Mouse (Mus musculus) adrenal gland, postnatal 10 days (tissue): ENCODE data around the gene Slc22a29. TPM values are rescaled to one million over a fixed set of nuclear protein-coding genes. Genes with fewer than 3 reads are reported as not detected.
"Not testable (repeated sequence)": the region's sequence is repeated elsewhere in the genome, so short reads cannot be mapped to it uniquely, and the experiment has no call there.

ENCODE experiments used
- DNase-seq: peaks from one replicate; pipeline ENCODE4 v3.0.0; 2021; ENCODE audit warnings: mixed read lengths
- long read RNA-seq, 2 experiments: library from polyadenylated mRNA; stranded (forward); transcript quantifications; one replicate each; pipeline ENCODE4 v2.0.0; 2021
- total RNA-seq, 2 experiments: library from RNA; stranded (reverse); gene quantifications; 2 replicates each; pipeline ENCODE4 v1.2.3; 2021

Slc22a29 gene
- total RNA-seq, result 1 to 10 TPM in 1 of 2 experiments, under 1 TPM in 1; 0.45 to 1.5 TPM
- long read RNA-seq, experiment 1, partial matches to known transcripts, result 1 of 1 reads
- long read RNA-seq, experiment 1, other reads (novel, unspliced or antisense), result 0 of 1 reads
- long read RNA-seq, experiment 2, partial matches to known transcripts, result 1 of 3 reads
- long read RNA-seq, experiment 2, other reads (novel, unspliced or antisense), result 2 of 3 reads

DNA sequence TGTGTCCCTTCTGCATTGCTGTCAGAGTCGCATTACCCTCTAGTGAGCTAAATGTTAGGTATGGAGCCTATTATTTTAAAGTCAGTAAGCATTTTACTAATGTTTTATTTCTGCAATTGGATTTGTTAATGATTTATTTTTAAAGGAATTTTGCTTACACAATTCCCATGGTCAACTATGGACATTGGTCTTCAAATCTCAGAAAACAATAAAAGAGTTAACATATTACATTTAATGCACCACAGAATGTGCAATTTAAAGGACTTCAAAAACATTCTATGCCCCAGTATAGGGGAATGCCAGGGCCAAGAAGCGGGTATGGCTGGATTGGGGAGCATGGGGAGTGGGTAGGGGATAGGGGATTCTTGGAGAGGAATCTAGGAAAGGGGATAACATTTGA lies at the start of gene Slc22a29:
Gene Slc22a29, minus strand, starts transcription at position 101 of the 400 bp plus-strand sequence.
- no peak for DNase-seq

DNA sequence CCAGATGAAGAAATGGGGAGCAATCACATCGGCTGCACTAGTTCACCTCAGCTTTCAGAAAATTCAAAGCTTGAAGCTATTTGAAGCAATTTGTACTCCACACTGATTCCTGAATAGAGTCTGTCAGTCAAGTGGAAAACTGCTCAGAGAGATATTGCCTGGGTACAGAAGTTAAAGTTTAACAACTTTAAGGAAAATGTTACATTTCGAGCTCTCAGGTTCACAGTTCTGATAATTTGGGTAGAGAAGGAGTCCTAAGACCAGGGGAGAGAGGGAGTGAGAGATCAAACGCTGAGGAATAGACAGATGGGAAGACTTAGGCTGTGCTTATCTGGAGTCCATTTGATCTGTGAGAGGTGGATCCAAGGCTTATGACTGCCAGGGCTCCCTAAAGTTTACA lies 46.6 kb upstream of the Slc22a29 start:
- DNase-seq, result no peak

DNA sequence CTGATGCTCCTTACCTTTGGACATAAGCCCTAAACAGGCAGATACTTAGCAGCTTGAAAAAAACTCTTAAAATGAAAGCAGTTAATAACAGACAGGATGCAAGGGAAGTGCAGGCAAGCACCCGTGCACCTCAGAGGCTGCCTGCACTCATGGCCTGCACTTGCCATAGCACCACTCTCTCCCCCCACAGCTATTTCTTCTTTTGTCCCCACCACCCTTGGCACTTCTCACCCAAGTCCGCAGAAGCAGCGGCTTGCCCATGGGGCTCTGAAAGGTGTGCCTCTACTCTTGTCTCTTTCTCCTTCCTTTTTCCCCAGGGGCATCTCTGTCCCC lies 34.0 kb upstream of the Slc22a29 start:
- no peak for DNase-seq

DNA sequence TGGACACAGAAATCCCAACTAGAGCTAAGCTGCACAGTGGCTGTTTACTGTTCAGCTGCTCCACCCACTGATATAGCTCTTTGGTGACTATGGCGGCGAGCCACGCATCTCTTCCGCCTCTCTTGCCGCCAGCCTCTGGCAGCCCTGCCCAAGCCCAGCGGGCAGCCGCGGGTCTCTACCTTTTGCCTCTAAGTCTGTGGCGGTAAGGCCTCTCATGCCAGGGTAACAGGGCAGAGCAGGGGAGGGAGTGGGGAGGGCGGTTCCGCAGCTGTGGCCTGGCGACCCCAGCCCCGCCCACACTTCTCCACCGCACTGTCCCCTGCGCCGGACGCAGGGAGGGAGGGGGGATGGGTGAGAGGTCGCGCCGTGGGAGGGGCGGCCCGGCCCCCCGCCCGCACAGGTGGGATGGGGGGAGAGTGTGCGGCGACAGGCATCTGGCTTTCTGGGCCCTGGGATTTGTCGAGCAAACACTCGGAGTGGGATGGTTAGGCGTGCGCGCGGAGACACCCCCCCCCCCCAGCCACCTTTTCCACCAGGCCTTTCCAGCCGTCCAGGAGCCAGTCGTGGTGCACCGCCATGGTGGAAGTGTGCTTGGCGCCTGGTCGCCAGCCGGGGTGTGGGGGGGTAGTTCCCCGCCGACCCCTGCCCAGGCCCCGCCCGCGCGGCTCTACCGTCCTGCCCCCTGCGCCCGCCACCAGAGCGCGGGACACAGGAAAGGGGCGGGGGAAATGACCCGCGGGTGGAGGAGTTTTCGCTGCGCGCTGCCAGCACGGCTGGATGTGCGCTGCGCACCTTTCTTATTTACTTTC lies 33.4 kb upstream of the Slc22a29 start:
- peak; percentile 59 for DNase-seq

DNA sequence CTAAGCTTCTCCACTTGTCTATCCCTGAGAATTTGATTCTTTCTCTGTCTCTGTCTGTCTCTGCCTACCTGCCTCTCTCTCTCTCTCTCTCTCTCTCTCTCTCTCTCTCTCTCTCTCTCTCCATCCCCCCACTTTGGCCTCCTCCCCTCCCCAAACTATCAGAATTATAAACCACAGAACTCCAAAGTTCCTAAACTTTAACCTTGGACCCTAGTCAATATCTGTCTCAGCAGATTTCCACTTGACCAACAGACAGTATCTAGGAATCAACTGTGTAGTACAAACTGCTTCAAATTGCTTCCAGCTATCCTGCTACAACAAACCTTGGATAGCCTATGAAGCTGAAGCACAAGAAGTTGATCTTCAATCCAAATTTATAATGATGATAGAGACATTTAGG lies 10.2 kb upstream of the Slc22a29 start:
- no peak for DNase-seq

DNA sequence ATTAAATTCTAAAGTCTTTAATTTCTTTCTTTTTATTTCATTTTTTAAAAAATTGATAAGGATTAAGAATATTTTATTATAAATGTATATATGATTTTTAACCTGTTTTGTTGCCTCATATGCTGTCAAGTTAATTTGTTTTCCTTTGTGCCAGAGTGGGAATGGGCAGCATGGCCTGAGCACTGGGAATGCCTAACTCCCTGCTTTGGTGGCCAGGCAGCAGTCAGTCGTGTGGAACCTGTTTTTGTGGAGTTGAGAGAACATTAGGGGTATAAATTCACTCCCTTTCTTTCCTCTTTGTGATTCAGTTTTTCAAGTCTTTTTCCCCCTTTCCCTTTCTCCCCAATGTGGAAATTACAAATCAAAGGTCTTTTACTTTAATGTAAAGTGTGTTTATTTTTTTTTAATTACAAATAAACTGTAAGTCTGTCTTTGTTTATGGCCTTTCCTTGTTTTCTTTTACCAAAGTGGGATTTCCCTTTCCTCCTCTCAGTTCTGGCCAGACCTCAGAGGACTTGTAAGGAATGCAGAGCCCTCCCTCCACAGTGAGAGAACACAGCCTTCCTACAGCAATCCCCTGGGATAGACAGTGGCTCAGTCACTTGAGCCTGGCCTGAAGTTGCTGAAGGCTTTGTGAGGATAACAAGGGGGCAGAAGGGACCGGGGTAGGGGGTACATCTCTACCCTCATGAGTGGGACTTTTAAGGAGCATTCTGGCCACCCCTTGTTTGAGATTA lies 69.7 kb downstream of the Slc22a29 start:
- DNase-seq, result no peak

DNA sequence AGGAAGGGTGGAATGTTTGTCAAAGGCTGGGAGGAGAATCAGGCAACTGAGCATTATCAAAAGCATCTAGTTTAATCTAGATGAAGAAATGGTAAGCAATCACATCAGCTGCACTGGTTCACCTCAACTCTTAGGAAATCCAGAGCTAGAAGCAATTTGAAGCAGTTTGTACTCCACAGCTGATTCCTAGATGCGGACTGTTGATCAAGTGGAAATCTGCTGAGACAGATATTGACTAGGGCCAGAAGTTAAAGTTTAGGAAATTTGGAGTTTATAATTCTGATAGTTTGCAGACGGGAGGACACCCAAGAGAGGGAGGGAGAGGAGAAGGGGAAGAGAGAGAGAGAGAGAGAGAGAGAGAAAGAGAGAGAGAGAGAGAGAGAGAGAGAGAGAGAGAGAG lies 76.0 kb downstream of the Slc22a29 start:
- not testable (repeated sequence) for DNase-seq

DNA sequence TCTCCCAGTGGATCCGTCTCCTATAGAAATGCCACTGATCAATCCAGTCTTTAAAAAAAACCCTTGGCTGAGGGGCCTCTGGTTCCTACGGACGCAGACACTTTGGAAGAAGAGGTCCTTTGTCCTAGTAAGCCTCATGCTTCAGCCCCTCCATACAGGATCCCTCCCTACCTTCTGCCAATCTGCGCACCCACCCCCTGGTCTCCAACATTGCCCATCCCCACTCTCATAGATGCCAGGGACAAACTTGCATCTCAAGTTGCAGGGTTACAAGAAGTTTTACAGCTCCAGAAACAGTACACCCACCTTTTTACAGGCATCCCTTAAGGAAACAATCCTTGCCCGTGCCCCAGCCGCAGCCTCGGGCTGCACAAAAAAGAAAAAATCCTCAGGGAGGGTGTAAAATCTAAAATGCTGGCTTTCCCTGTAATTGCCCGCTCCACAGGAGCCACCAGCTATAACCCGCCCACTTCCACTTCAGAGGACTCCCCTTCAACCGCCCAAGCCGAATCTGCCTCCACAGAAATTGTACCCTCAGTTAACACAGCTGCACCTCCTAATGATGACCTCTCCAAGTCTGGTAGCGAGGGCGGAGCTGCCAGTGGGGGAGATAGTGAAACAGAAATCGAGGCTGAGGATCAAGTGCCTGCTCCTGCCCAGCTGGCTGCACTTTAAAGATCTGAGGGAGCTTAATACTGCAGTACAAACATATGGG lies 84.4 kb downstream of the Slc22a29 start:
- not testable (repeated sequence) for DNase-seq

DNA sequence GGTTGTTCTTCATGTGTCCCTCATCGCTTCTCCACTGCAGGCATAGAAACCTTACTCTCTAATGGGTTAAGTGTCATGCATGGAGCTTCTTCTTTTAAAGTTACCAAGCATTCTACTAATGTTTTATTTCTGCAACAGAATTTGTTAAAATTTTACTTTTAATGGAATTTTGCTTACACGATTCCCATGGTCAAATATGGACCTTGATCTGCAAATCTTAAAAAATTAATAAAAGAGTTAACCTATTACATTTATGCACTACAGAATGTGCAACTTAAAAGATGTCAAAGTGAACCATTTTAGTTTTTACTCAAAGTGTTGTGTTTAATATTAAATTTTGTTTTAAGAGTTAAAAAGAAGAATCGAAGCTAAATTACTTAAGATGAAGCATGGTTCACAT lies 86.8 kb downstream of the Slc22a29 start, which contains the start of gene Slc22a28:
Gene Slc22a28, minus strand, starts transcription at position 102 of the 400 bp plus-strand sequence.
- DNase-seq, result not testable (repeated sequence)

Other genes with a start within 250 kb of the Slc22a29 start
- not detected for gene Slc22a28, start 86.9 kb downstream of the Slc22a29 start, total RNA-seq
- gene Slc22a30, start 186.2 kb upstream of the Slc22a29 start, total RNA-seq, result not detected